Mouse (Mus musculus) spleen, adult 2 months (tissue): ENCODE data around the gene Tfrc.

Source experiments
- CTCF ChIP-seq: fragments of 200-500 bp; IDR thresholded peaks from 2 replicates; pipeline ENCODE4 v1.5.1; 2011; ENCODE audit warnings: mild to moderate bottlenecking, inconsistent platforms; ENCODE audit not compliant: insufficient read depth, insufficient read length, insufficient replicate concordance; ENCODE audit errors: extremely low read depth
- POLR2A ChIP-seq: fragments of 200-500 bp; IDR thresholded peaks from 2 replicates; pipeline ENCODE4 v1.6.1; 2011; ENCODE audit warnings: low read depth, low read length, inconsistent platforms

DNA sequence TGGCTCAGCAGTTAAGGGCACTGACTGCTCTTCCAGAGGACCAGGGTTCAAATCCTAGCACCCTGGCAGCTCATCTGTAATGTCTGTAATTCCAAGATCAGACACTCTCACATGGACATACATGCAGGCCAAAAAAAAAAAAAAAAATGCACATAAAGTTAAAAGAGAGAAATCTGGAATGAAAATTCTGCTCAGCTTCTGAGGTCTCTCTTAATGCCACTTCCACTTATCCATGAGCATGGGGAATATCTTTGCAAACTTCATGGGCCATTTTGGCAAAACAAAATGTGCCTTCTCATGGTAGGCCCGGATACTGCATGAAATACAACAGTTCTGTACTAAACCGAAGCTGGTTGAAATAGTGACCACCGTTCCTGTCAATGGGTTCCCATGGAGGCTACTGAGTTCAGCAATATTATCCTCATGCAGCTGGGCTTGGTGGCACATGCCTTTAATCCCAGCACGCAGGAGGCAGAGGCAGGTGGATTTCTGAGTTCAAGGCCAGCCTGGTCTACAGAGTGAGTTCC lies 24.8 kb downstream of the Tfrc start:
- TF ChIP-seq POLR2A = no peak
- no peak for TF ChIP-seq CTCF
